16 mouse cellular contexts compared by ENCODE assay signal in the genomic region with DNA sequence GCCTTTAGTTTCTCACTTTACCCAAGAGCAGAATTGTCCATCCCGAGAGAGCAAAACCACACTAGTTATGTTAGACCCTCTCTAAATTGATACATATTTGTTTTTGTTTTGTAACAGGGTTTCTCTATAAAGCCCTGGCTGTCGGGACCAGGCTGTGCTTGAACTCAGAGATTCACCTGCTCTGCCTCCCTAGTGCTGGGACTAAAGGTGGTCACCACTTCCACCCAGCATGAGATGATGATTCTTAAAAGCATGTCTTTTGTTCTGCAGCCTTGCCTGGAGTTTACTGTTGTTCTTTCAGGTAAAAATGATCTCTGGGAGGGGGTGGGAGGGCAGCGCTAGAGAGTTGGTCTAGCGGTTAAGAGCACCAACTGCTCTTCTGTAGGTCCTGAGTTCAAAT.
"Had no signal": no experiment of that assay in that cellular context is flagged by ENCODE, and none has a peak within 500 bp of the region (broad histone marks: within the 10 kb centered on the region; RNA-seq: fewer than 3 reads in every experiment).

No protein-coding gene starts in this region.

- H3K36me3 ChIP-seq: neural tube, embryonic 13.5 days; neural tube, embryonic 15.5 days; stomach, embryonic 15.5 days had no signal

- H3K27me3 ChIP-seq: neural tube, embryonic 13.5 days; neural tube, embryonic 15.5 days; stomach, embryonic 15.5 days had no signal

- H3K9me3 ChIP-seq: neural tube, embryonic 13.5 days; neural tube, embryonic 15.5 days; stomach, embryonic 15.5 days had no signal

- H3K4me1 ChIP-seq: neural tube, embryonic 13.5 days; neural tube, embryonic 15.5 days; stomach, embryonic 15.5 days had no signal

- H3K27ac ChIP-seq: neural tube, embryonic 13.5 days; neural tube, embryonic 15.5 days; stomach, embryonic 15.5 days; stomach, postnatal 0 days had no signal

- H3K9ac ChIP-seq: neural tube, embryonic 13.5 days; neural tube, embryonic 15.5 days; stomach, embryonic 15.5 days had no signal

- H3K4me3 ChIP-seq: neural tube, embryonic 13.5 days; neural tube, embryonic 15.5 days; stomach, embryonic 15.5 days had no signal

- DNase-seq: retina, postnatal 1 day; right cerebral cortex, adult 18-20 months; right cerebral cortex, postnatal 14 days; right cerebral cortex, postnatal 25 days; right cerebral cortex, postnatal 4 days; spleen, adult 18-20 months; thymus, adult 18-20 months; thymus, adult 2 months; thymus, postnatal 14 days; thymus, postnatal 25 days; thymus, postnatal 36 days; thymus, postnatal 4 days had no signal

- H3K4me2 ChIP-seq: neural tube, embryonic 13.5 days; neural tube, embryonic 15.5 days; stomach, embryonic 15.5 days had no signal
